Mouse (Mus musculus): ENCODE results near the gene Chic2. TPM values are rescaled to one million over a fixed set of nuclear protein-coding genes. Genes with fewer than 3 reads are reported as not detected.

The Chic2 gene
- polyA plus RNA-seq, 1 experiment from 2014 or later = 45.3 TPM

GRCm38 (mm10) chr5:75046681-75047321, 2.2 kb upstream of the Chic2 start:
- Histone ChIP-seq H3K36me3 (ENCODE audit: control insufficient read depth, insufficient read depth, low read length) (no peaks in the 10 kb centered on the region), H3K4me2 (ENCODE audit: low read length) (no peak overlapping the region), H3K27me3 (ENCODE audit: control insufficient read depth, insufficient read depth, low read length) (peaks cover 16% of the 10 kb centered on the region), H3K4me1 (ENCODE audit: control insufficient read depth, insufficient read depth, low read length) (peaks cover 9% of the 10 kb centered on the region), H3K4me3 (replicated peaks; ENCODE audit: low read depth, low read length) (no peak overlapping the region), H3K9ac (replicated peaks; ENCODE audit: low read length) (no peak overlapping the region), H3K27ac (replicated peaks; ENCODE audit: low read depth, low read length) (no peak overlapping the region), H3K9me3 (ENCODE audit: control insufficient read depth, low read length) (no peaks in the 10 kb centered on the region)
- DNase-seq (no peak), ATAC-seq (ENCODE audit: low FRiP score, low TSS enrichment) (no peak)
- 64% methylated on average over 15 of the region's 15 CpGs for WGBS

DNA sequence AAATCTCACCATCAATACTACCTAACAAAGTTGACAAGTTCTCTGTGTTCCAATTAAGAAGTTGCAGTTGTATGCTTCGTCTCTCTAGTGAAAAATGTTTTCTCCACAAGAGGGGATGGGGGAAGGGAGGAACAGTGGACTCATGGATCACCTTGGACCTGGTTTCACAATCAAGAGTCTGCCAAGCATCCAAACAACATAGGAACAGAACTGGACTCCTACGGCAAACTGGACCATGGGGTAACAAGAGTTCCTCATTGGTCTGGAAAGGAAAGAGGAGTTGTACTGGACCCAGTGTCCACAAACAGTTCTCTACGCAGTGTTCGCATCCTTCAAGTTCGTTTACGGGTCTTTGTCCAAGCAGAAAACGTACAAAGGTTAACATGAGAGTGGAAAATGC, 797 bp upstream of the Chic2 start:
- Histone ChIP-seq H3K36me3 (ENCODE audit: control insufficient read depth, insufficient read depth, low read length) (no peaks in the 10 kb centered on the region), H3K4me2 (ENCODE audit: low read length) (no peak overlapping the region), H3K27ac (replicated peaks; ENCODE audit: low read depth, low read length) (no peak overlapping the region), H3K9me3 (ENCODE audit: control insufficient read depth, low read length) (no peaks in the 10 kb centered on the region), H3K4me1 (ENCODE audit: control insufficient read depth, insufficient read depth, low read length) (peaks cover 9% of the 10 kb centered on the region), H3K9ac (replicated peaks; ENCODE audit: low read length) (no peak overlapping the region), H3K27me3 (ENCODE audit: control insufficient read depth, insufficient read depth, low read length) (peaks cover 16% of the 10 kb centered on the region), H3K4me3 (replicated peaks; ENCODE audit: low read depth, low read length) (no peak overlapping the region)
- 87% methylated on average over 7 of the region's 7 CpGs for WGBS
- DNase-seq (no peak), ATAC-seq (ENCODE audit: low FRiP score, low TSS enrichment) (no peak)

GRCm38 (mm10) chr5:75043621-75044301, 813 bp downstream of the Chic2 start:
- peaks cover 9% of the 10 kb centered on the region for H3K4me1 ChIP-seq (ENCODE audit: control insufficient read depth, insufficient read depth, low read length)
- peaks cover 16% of the 10 kb centered on the region for H3K27me3 ChIP-seq (ENCODE audit: control insufficient read depth, insufficient read depth, low read length)
- H3K36me3 ChIP-seq (ENCODE audit: control insufficient read depth, insufficient read depth, low read length) = no peaks in the 10 kb centered on the region
- peak overlapping the region; percentile 86 for H3K27ac ChIP-seq (replicated peaks; ENCODE audit: low read depth, low read length)
- peak overlapping the region; percentile 98 for H3K9ac ChIP-seq (replicated peaks; ENCODE audit: low read length)
- peak; percentile 25 for DNase-seq
- peak overlapping the region; percentile 95 for H3K4me2 ChIP-seq (ENCODE audit: low read length)
- ATAC-seq (ENCODE audit: low FRiP score, low TSS enrichment) = peak; percentile 87
- peak overlapping the region; percentile 91 for H3K4me3 ChIP-seq (replicated peaks; ENCODE audit: low read depth, low read length)
- 0% methylated on average over 36 of the region's 36 CpGs for WGBS
- H3K9me3 ChIP-seq (ENCODE audit: control insufficient read depth, low read length) = no peaks in the 10 kb centered on the region

GRCm38 (mm10) chr5:75043011-75043445, 1.5 kb downstream of the Chic2 start:
- no peak for ATAC-seq (ENCODE audit: low FRiP score, low TSS enrichment)
- Histone ChIP-seq H3K4me3 (replicated peaks; ENCODE audit: low read depth, low read length) (peak overlapping the region; percentile 91), H3K27ac (replicated peaks; ENCODE audit: low read depth, low read length) (no peak overlapping the region), H3K36me3 (ENCODE audit: control insufficient read depth, insufficient read depth, low read length) (no peaks in the 10 kb centered on the region), H3K4me1 (ENCODE audit: control insufficient read depth, insufficient read depth, low read length) (peaks cover 9% of the 10 kb centered on the region), H3K4me2 (ENCODE audit: low read length) (peak overlapping the region; percentile 95), H3K27me3 (ENCODE audit: control insufficient read depth, insufficient read depth, low read length) (peaks cover 16% of the 10 kb centered on the region), H3K9me3 (ENCODE audit: control insufficient read depth, low read length) (no peaks in the 10 kb centered on the region), H3K9ac (replicated peaks; ENCODE audit: low read length) (peak overlapping the region; percentile 98; the same call in 1 of the 2 replicates)
- DNase-seq = no peak
- WGBS = 58% methylated on average over 9 of the region's 9 CpGs

DNA sequence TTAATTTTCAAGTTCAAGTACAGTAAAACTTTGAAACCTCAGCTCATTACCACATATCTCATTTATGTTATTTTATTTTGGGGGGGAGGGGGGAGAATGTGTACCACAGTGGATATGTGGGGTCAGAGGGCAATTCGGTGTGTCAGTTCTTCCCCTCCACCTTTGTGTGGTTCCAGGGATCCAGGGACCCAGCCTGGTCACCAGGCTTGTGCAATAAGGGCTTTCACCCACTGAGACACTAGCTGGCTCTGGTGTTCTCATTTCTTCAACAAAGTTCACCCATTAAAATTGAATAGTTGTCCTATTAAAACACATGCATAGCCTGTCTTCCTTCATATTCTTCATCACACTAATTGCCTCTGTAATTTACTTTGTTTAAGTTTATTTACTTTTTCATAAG, 5.3 kb downstream of the Chic2 start:
- no peak overlapping the region for H3K4me3 ChIP-seq (replicated peaks; ENCODE audit: low read depth, low read length)
- H3K27ac ChIP-seq (replicated peaks; ENCODE audit: low read depth, low read length) = no peak overlapping the region
- no peaks in the 10 kb centered on the region for H3K36me3 ChIP-seq (ENCODE audit: control insufficient read depth, insufficient read depth, low read length)
- H3K9ac ChIP-seq (replicated peaks; ENCODE audit: low read length) = no peak overlapping the region
- H3K4me1 ChIP-seq (ENCODE audit: control insufficient read depth, insufficient read depth, low read length) = peaks cover 9% of the 10 kb centered on the region
- H3K27me3 ChIP-seq (ENCODE audit: control insufficient read depth, insufficient read depth, low read length) = no peaks in the 10 kb centered on the region
- 84% methylated on average over 1 of the region's 1 CpGs for WGBS
- H3K4me2 ChIP-seq (ENCODE audit: low read length) = no peak overlapping the region
- ATAC-seq (ENCODE audit: low FRiP score, low TSS enrichment) (no peak), DNase-seq (no peak)
- no peaks in the 10 kb centered on the region for H3K9me3 ChIP-seq (ENCODE audit: control insufficient read depth, low read length)

- Histone ChIP-seq H3K9ac (replicated peaks; ENCODE audit: low read length) (no peak overlapping the region), H3K9me3 (ENCODE audit: control insufficient read depth, low read length) (no peaks in the 10 kb centered on the region), H3K27ac (replicated peaks; ENCODE audit: low read depth, low read length) (no peak overlapping the region), H3K4me1 (ENCODE audit: control insufficient read depth, insufficient read depth, low read length) (no peaks in the 10 kb centered on the region), H3K4me2 (ENCODE audit: low read length) (no peak overlapping the region), H3K27me3 (ENCODE audit: control insufficient read depth, insufficient read depth, low read length) (no peaks in the 10 kb centered on the region), H3K36me3 (ENCODE audit: control insufficient read depth, insufficient read depth, low read length) (no peaks in the 10 kb centered on the region), H3K4me3 (replicated peaks; ENCODE audit: low read depth, low read length) (no peak overlapping the region)
- 90% methylated on average over 3 of the region's 3 CpGs for WGBS
- ATAC-seq (ENCODE audit: low FRiP score, low TSS enrichment) (no peak), DNase-seq (no peak)
Observed at GRCm38 (mm10) chr5:75035475-75035874, 9.1 kb downstream of the Chic2 start.

GRCm38 (mm10) chr5:75014768-75015167, 29.8 kb downstream of the Chic2 start:
- DNase-seq = no peak
- WGBS = 36% methylated on average over 1 of the region's 1 CpGs

GRCm38 (mm10) chr5:75012771-75013421, 31.7 kb downstream of the Chic2 start:
- Histone ChIP-seq H3K9ac (replicated peaks; ENCODE audit: low read length) (no peak overlapping the region), H3K4me1 (ENCODE audit: control insufficient read depth, insufficient read depth, low read length) (peaks cover 6% of the 10 kb centered on the region), H3K4me3 (replicated peaks; ENCODE audit: low read depth, low read length) (no peak overlapping the region), H3K9me3 (ENCODE audit: control insufficient read depth, low read length) (peaks cover 4% of the 10 kb centered on the region; the same call in 1 of the 2 replicates), H3K36me3 (ENCODE audit: control insufficient read depth, insufficient read depth, low read length) (peaks cover 6% of the 10 kb centered on the region; the same call in 1 of the 2 replicates), H3K27me3 (ENCODE audit: control insufficient read depth, insufficient read depth, low read length) (peaks cover 59% of the 10 kb centered on the region), H3K27ac (replicated peaks; ENCODE audit: low read depth, low read length) (no peak overlapping the region), H3K4me2 (ENCODE audit: low read length) (peak overlapping the region; percentile 23)
- DNase-seq (peak; percentile 52), ATAC-seq (ENCODE audit: low FRiP score, low TSS enrichment) (peak; percentile 55; the same call in 1 of the 2 replicates)
- WGBS = 4% methylated on average over 8 of the region's 8 CpGs

More at GRCm38 (mm10) chr5:75014768-75015167, 29.8 kb downstream of the Chic2 start:
- H3K27ac ChIP-seq (replicated peaks; ENCODE audit: low read depth, low read length) = no peak overlapping the region
- H3K27me3 ChIP-seq (ENCODE audit: control insufficient read depth, insufficient read depth, low read length) = peaks cover 62% of the 10 kb centered on the region
- no peak for ATAC-seq (ENCODE audit: low FRiP score, low TSS enrichment)
- H3K9me3 ChIP-seq (ENCODE audit: control insufficient read depth, low read length) = no peaks in the 10 kb centered on the region
- no peak overlapping the region for H3K4me3 ChIP-seq (replicated peaks; ENCODE audit: low read depth, low read length)
- no peak overlapping the region for H3K4me2 ChIP-seq (ENCODE audit: low read length)
- 0 out of 2 replicates have a peak, but pooled peaks cover 2% of the 10 kb centered on the region for H3K36me3 ChIP-seq (ENCODE audit: control insufficient read depth, insufficient read depth, low read length)
- H3K9ac ChIP-seq (replicated peaks; ENCODE audit: low read length) = no peak overlapping the region
- peaks cover 6% of the 10 kb centered on the region for H3K4me1 ChIP-seq (ENCODE audit: control insufficient read depth, insufficient read depth, low read length)

Data from midbrain, embryonic 14.5 days (tissue).